Mouse (Mus musculus) neural tube, embryonic 10.5 days (tissue): ENCODE measurements around the gene Wnt5b.

Experiments
- DNase-seq: peaks from one replicate; pipeline ENCODE4 v3.0.0-alpha.2; 2017; ENCODE audit warnings: low spot score; ENCODE audit errors: extremely low spot score

The Wnt5b gene

DNA sequence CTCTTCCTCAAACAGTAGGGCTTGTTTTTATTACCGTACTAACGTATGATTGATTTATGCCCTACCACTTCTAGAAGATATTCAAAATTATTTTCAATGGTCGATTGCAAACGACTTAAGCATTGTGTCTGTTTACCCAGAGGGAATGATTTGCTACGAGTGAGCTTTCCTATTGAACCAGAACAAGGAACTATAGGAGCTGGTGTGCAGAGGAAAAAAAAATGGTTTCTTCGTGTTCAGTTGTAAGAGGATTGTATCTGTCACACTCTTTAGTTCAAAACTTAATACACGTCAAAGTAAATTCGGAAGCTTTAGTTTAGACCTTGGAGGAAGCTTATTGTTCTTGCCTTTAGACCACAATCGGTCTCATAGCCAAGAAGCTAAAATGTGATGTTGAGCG is 155.1 kb downstream of the Wnt5b start:
- no peak for DNase-seq

DNA sequence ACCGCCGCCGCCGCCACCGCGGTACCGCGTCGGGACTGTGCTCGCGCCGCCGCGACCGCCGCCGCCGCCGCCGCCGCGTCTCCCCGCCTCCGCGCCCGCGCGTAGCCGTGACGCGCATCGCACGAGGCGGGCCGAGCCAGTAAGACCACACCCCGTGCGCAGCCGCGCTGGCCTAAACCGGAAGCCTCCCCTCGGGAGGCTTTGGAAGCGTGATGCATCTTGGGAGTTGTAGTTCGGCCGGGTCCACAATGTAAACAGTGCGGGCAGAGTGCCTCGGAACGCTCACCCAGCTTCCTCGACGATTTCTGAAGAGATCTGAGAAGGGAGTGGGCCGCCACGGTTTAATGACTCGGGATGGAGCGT is 155.5 kb downstream of the Wnt5b start:
- peak; percentile 94 for DNase-seq

DNA sequence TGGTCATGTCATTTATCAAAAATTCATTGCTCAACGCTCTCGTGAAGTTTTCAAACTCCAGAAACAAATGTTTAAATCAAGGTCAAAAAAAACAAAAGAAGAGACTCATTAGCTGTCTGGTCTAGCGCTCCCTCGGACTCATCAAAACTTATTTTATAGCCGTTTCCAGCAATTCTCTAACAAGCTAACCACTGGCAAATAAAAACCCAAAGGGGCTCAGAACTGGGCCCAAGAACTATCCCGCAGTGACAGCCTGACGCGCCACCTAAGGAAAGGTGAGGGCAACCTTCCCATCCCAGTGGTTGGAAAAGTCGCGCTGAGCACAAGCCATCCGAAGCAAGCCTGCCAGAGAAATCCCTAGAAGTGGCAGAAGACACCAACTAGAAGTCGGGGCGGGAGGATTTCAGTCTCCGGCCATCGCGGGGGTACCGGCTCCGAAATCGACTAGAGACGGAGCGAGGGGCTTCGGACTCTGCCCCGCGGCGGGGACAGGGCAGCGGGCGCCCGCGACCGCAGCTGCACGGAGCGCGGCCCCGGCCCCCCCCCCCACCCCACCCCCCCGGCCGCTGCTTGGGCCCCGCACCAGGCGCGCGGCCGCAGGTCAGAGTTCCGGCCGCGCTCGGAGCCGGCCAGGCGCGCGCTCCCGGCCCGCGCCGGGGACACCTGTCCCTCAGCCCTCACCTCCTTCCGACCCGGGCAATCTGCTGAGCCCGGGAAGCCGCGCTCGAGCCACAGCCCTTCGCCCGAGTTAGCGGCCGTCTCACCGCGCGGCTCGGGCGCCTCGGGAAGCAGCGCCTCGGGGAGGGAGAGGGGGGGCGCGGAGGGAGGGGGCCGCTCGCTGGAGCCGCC is 156.1 kb downstream of the Wnt5b start:
- DNase-seq = peak; percentile 80

DNA sequence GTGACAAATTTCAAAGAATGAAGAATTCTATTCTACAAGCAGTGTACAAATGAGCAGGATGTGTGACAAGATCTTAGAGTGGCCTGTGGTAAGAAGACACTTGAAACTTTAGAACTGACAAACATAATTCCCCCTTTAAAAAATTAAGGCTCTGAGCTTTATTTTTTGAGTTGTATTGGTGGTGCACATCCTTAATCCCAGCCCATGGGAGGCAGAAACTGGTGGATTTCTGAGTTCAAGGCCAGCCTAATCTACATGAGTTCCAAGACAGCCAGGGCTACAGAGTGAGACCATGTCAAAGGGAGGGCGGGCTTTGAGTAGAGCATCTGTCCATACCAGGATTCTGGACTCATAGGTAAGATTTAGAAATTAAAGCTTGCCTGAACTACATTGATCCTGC is 157.3 kb downstream of the Wnt5b start:
- no peak for DNase-seq

DNA sequence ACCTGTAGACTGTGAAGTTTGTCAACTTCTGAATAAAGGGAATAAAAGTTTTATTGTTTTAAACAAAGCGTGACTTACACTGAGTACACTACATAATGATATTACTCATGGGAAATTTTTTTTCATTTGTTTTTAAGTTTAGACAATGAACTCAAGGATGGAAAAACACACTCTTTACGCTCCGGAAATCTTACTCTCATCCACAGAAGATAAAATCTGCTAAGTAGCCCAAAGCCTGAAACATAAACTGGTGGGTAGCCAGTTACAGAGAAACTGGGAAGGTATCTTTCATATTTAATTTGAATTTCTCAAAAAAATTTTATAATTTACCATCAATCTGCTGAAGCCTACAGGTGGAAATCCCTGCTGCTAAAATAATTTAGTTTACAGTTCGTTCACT is 157.7 kb downstream of the Wnt5b start:
- DNase-seq = no peak

DNA sequence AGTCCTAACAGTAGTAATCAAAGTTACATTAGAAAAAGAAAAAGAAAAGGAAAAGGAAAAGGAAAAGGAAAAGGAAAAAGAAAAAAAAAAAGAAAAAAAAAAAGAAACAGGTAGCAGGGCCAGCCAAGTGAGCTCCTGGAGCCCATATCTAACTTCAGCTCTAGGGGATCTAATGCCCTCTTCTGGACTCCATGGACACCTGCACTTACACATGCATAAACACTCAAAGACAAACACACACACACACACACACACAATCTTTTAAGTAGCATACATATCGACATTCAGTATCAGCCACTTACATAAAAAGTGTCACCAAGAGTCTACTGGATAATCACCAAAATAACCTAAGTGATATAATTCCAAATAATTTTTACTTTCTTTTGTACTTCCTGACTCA is 158.5 kb downstream of the Wnt5b start:
- no peak for DNase-seq
